Mouse (Mus musculus) hindlimb bud, embryonic 11.5 days (tissue): Measurements from ENCODE around the gene Olfr313.
A peak's percentile ranks its signal among the peaks of the same experiment; 100 is the strongest.

Experiments
- DNase-seq: peaks from one replicate; pipeline ENCODE4 v3.0.0-alpha.2; 2012; ENCODE audit warnings: low read depth, low spot score; ENCODE audit errors: extremely low spot score

Olfr313 gene

GRCm38 (mm10) chr11:58847636-58848035 is 32.8 kb downstream of the Olfr313 start:
- no peak for DNase-seq

GRCm38 (mm10) chr11:58849731-58850130 is 34.9 kb downstream of the Olfr313 start:
- no peak for DNase-seq

DNA sequence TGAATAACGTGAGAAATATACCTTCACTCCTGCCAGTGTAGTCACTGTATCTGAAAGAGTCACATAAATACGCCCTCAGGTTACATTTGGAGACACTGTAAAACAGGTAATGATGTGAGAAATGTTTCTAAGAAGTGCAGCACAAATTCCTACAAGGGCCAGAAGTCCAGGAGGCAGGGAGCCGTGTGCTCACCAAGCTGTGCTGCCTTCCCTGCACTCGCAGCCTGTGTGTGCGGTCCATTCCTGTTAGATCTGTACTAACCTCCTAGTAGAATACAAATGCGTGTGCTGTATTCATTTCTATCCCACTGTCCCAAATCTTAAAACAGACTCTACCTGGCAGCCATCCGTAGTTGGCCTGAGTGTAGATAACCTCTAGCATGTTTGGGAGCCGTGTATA is 45.9 kb downstream of the Olfr313 start:
- DNase-seq, result no peak

- DNase-seq, result peak; percentile 56
Measured at GRCm38 (mm10) chr11:58867039-58867953, 52.5 kb downstream of the Olfr313 start, which contains the start of gene 2810021J22Rik. 2810021J22Rik (plus strand) TSS chr11:58867216.

GRCm38 (mm10) chr11:58867954-58868330 is 53.1 kb downstream of the Olfr313 start:
- no peak for DNase-seq
